Mouse (Mus musculus) cerebellum, adult 18-20 months (tissue): ENCODE data around the gene Hs2st1.

Experiments used
- DNase-seq, 2 experiments: peaks; one replicate each; pipeline ENCODE4 v3.0.0; 2021

The Hs2st1 gene

DNA sequence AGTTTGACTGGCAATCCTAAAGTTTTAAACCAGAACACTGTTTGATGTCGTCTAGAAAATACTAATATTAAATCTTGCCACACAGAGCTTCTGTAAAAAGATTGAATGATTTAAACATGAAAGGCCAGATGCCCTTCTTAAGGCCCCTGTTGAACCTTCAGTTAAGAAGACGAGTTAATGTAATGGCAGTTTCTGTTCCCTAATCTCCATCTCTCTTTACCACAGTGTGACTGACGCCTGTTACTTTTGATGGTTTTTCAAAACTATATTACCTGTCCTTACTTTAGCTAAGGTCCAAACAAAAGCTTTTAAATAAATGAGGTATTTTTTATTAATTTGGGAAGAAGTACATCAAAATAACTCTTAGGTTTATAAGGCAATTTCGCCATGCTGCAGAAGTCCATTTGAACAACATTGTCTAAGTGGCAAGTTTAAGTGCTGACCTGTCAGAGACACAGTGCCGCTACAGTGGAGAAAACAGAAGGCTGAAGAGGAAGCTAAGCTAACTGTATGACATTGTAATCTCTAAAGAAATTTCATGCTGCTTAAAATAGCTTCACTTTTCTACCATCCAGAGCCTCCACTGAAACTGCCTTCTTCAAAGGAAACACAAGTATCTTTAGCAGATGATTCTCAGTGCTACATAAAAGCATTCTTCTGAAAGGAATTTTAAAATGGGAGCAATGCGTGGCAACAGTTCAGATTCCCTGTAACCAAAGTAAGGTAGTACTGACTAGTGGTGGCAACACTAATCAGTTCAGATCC lies 15.0 kb upstream of the Hs2st1 start:
- DNase-seq, result no peak

DNA sequence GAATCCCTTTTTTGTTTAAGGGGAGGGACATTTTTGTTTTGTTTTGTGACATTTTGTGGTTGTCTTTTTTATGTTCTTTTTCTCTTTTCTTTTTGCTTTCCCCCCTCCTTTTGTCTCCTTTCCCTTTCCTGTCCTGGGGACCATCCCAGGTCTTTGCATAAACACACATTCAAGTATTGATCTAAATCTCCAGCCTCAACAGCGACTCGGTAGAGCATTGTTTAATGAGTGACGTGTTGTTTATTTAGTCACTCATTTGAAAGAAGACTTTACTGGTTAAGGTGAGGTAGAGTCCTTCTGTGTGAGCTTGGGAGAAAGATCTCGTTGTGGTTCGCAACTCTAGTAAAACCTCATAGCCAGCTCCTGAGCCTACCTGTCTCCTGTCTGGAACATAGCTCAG lies 13.8 kb upstream of the Hs2st1 start:
- DNase-seq, result no peak

DNA sequence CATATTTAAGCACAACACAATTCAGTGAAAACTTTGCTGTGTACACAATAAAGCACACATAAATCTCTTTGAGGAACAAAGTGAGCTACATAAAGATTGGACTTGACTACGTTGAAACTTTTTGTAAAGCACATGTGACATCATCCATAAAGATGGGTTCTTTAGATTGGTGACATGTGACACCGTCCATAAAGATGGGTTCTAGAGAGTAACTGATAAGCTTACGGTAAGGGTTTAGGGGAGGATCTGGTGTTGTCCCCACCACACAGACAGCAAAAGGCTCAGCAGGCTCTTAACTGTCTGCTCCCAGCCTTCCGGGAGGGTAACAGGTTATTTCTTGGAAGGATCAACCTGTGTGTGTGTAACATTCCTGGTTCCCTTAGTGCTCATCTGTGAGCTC lies 12.3 kb upstream of the Hs2st1 start:
- no peak for DNase-seq

DNA sequence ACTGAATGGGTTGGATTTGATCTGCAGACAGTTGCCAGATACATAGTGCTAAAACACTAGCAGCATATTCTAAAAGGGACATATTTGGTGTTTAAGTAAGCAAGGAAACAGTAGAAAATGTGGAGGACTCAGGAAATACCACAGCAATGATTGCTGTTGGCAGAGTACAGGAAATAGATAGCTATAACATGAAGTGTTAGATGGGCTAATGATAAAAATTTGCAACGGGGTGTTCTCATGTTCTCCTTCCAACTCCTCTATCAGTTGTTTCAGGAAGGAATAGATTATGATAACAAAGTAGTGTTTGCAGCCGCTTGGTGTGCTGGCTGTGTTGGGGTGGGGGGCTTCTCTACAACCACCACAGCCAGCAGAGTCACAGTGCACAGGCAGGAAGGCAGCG lies 11.9 kb upstream of the Hs2st1 start:
- DNase-seq, result no peak

DNA sequence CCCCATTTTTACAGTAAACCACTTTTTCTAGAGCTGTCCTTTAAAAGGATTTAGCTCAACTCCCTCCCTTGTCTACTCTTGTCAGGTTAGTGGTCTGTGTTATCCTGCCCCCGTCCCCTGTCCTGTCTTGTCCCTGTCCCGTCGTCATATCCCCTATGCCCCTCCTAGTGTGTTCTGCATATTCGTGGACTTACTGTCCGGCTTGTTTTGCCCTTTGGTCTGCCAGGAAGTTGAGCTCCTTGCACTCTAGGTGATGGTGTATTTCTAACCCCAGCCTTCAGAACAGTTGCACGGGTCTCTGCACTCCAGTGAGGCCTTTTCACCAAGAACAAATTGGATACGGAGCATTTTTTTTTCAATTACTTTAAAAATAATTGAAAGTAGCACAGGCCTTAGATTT lies 10.3 kb upstream of the Hs2st1 start:
- no peak for DNase-seq

DNA sequence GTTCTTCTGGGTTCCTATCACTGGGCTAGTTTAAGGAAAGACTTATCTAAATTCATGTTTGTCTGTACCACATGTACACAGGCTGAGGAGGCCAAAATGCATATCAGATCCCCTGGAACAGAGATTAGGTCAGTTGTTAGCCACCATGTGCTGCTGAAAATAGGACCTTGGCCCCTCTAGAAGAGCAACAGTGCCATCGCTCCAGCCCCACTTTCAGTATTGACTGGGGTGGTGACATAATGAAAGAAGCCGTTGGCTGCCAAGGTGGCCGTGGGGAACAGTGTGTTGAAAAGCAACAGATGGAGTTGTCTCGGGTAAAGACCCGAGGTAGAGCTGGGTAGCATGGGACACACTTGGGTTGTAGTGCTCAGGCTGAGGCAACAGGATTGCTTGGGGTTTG lies 9.8 kb upstream of the Hs2st1 start:
- DNase-seq, result no peak

DNA sequence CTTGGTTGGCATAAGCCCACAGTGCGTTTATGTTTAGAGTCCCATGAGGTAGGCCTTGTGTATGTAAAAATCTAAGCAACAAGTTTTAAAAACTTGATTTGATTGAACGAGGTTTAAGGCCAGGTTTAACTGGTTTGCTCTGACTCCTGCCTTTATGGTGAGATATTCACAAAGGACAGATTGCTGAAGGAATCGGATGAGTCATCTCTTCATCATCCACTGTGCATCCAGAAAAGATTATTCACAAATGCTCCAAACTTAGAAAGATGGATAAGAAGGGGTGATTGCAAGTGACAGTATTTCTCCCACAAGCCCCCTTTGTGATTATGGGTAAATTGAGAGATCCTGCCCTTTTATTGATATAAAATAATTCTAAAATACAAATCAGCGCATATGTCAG lies 8.9 kb upstream of the Hs2st1 start:
- DNase-seq, result no peak

DNA sequence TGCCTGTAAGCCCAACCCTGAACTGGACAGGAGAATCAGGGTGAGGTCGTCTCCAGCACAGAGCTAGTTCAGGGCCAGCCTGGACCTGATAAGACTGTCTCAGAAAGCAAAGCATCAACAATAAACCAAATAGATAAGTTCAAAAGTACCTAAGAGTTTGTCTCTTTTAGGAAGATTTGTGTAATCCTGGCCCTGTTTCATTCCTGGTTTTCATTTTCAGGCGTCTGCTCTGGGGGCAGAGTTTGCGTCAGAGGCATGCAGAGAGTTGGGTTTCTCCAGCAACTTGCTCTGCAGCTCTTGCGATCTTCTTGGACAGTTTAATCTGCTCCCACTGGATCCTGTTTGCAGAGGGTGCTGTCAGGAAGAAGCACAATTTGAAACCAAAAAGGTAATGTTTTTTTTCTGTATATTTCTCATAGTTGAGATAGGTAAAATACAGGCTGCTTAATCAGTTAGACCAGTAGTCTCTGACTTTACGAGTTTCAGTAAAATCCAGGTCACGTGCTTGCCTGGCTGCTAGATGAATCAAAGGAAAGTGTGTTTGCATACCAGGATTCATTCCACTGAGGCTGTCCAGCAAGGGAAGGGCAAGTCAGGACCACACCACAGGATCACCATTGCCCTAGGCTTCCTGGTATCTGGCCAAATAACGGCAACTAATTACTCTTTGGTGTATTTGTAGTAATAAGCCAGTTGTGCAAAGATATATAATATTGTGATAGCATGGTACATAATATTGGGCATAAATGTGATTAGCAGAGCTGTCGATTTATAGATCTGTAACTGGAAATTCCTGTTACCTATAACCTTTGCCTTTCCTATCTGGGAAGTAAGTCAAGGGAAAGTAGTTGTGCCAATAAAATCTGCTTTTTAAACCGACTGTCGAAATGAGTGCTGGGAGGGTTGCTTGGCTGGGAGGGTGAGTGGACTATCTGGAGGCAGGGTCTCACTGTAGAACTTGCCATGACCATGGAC lies 7.7 kb upstream of the Hs2st1 start:
- DNase-seq, result no peak

DNA sequence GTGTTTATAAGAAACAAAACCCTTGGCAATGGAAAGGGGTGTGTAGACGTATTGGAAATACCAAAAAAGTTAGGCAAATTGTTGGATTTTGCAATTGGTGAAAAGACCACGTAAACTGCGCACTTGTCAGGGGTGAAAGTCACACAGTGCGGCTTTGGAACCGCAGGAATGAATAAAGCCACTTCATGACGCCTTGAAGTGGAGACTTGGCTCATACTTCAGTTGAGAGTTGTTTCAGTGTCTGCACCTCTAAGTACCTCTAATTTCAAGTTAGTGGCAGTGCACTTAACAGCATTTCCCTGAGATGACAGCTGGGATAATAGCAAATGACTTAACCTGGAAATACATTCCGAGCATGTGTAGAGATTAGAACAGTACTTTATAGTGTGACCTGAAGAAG lies 4.3 kb upstream of the Hs2st1 start:
- no peak for DNase-seq

DNA sequence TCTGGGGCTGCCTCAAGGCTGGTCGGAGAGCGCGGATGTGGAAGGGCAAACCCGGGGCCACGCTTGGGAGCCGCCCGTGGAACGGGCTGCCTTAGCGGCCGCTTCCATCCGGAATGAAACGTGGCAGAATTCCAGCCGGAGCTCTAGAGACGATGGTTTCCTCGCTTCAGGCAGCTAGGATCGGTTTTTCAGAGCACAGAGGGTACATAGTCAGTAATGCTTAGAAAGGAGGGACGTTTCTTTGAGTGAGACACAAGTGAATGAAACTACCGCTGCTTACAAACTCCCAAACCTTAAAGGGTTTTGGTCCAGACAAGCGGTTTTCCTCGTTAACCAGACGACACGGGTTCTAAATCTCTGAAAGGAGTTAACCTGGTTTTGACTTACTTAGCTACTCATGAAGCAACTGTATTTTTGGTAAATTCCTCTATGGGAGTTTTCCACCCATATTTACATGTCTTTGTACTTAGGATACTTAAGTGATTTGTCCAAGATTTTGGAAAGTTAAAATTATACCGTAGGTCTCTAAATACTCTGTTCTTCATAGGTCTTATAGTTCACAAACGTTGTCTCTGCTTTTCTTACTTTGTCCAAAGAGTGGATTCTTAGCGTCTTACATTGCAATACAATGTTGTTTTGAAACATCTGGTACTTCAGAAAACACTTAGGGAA lies 971 bp upstream of the Hs2st1 start:
- no peak for DNase-seq

DNA sequence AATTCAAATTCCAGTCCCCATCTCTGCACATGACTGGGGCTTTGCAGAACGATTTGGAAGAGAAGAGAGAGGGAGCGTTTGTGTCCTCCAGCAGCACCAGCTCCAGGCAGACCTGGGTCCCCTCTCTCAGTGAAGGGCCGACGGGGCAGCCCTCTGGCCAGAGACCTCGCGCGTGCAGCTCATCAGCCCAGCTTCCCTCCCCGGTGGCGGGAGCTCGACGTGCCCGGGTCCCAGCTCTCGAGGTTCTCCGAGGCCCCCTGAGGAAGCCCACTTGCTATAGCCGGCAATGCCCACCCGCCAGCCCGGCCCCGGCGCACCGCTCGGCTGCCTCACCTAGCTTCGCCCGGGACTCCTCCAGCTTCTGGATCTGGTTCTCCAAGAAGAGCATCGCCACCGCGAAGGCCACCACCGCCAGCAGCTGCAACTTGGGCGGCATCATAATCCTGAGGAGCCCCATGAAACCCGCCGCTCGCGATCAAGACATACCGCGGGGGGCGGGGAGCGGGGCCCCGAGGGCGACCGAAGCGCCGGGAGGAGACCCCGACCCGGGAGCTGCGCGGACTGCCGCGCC lies 495 bp downstream of the Hs2st1 start:
- DNase-seq, result peak in 1 of 2 experiments; percentile 51

DNA sequence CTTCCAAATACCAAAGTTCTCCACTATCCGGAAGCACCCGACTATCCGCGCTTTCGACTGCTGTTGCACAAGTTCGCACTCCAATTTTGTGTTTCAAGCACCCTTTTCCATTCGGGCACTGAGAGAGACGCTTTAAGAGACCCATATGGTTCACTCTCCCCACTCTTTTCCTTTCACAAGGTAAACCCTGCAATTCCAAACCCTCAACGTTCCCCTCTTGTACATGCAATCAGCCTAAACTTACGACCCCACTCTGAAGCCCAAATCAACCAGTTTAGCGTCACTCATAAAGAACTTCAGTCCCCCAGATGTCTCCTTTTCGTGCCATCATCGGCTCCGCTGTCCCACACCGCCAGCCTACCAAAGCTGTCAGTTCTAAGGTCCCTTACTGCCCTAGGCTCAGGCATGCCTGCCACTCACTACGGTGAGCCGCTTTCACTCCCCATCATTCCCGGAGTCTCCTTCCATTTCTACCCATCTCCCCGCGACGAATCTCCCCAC lies 1.1 kb downstream of the Hs2st1 start:
- no peak for DNase-seq

DNA sequence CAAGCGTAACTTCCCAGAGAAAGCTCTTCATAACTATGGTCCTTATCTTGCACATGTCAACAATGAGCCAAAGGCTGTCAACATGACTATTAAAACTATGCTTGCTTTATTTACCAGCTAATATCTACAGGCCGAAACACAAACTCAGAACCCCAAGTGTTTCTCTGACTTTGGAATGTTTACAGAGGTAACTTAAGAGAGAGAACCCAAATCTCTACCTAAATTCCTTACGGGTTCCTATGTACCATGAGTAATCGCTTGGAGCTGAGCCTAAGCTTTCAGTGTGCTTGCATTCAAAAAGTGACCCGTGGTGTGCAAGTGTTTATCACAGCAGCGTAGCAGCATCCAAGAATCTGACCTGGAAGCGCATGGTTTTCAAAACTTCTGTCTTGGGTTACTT lies 4.8 kb downstream of the Hs2st1 start:
- no peak for DNase-seq

DNA sequence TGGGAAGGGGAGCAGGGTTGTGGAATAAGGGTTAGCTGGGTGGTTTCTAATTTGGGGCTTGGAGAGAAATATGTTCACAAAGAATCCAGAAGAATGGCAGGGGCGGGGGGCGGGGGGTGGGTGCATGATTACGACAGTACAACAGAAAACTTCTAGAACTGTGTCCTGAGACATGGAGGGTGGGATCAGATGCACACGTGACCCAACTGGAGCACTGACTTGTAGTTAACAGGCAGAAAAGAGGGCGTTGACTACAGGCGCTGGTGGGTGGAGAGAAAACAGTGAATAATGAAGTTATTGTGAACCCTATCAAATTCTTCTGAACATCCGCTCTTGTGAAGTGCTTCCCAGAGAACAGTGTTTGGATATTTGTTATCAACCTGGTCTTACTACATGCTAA lies 6.1 kb downstream of the Hs2st1 start:
- no peak for DNase-seq

DNA sequence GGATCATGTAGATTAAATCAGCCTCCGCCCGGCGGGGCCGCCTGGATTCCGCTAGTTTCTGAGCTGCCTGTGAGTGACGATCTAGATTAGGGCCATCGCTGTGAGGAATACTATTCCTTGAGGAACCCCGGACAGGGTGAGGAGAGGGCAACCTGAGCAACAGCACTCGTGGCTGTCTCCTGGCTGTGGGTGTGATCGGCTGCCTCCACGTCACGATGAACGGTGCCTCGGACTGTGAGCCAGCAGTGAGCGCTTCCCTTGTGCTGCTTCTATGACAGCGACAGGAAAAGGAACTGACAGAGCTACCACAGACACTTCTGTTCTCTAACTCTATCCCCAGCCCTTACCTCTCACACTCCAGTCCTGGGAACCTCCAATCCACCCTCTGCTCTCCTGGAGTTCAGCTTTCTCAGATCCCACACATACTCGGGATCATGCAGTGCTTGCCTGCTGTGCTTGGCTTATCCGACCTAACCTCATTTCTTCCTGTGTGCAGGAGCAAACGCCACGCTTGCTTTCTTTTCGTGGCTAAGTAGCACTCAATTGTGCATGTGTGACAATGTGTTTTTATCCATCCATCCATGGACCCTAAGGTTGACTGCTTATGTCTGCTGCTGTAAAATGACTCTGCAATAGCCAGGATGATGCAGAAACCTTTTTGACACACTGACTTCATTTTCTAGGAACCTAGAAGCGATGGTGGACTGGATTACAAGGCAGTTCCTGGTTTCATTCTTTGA lies 8.3 kb downstream of the Hs2st1 start:
- peak; percentile 16 to 28 for DNase-seq

DNA sequence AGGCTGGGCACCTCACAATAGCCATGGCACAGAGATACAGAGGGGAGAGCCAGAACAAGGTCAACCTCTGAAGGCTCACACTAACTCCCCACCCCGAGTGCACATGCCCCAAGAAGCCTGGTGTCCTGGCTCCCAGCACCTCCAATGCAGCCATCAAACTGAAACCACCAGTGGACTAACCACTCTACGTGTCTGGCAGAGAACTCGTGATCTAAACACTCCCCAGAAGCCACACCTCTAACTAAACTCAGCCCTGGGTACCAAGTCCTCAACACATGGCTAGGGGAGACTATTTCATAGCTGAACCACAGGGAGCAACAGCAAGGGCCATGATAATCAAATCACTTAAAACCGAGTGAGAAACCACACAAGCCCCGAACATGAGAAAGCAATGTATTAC lies 11.7 kb downstream of the Hs2st1 start:
- DNase-seq, result no peak

DNA sequence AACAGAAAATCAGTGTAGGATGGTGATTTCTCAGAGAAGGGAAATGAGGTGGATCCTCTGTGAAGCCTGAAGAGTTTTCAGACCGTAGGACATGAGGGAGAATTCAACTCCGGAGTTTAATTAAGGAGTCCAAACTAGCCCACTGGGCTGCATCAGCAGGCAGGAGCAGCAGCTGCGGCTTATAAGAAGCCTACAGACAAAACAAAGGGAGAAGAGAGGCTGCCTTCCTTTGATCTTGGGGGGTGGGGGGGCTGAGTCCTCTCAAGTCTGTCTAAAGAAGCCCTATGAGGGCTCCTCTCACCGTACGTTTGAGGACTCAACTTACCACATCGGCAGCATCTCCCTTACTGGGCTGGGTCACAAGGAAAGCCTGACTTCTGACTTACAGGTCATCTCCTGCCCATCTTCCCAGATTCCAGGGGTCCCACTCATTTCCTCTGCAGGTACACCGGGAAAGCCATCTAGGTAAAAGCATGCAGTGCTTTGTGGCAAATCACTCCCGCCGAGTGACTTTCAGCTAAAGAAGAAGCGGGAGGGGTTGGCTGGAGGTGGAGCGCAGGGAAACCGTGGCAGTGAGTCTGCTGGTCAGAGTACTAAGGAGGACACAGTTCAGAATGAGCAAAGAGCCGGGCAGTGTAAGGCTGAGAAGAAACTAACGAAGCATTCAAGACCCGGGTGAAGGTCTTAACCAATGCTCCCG lies 13.2 kb downstream of the Hs2st1 start:
- DNase-seq, result no peak

DNA sequence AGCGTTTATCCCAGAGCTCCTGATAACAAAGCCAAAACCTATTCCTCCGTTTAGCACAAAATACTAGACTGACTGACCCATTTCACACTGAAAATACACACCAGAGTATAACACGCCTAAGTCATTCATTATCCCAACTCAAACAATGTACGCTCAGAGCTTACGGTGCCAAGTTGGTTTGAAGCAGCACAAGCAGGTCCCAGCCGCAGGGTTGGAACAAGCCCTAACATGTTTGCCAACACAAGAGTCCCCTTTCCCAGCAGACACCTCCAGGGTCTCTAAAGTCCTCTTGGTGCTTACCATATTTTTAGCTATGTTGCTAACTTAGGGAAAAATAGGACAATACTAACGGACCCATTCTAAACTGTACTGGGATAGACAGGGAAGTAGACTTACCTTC lies 14.8 kb downstream of the Hs2st1 start:
- no peak for DNase-seq

DNA sequence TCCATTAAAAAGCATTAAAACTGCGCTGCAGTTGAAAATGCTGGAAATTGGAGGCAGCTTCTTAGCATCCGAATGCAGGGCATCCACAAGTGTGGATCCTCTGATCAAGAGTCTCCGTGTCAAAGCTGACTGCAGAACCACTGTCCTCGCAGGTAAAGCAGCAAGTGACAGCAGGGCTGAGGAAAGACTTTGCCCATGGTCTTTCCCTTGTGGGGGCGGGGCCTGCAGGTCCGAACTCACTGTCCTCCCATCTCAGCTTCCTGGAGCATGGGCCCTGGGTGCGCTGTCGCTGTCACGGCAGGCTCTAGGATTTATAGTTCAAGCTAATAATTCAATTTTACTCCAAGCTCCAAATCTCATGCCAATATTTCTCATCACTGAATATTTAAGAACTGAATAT lies 15.5 kb downstream of the Hs2st1 start:
- no peak for DNase-seq

DNA sequence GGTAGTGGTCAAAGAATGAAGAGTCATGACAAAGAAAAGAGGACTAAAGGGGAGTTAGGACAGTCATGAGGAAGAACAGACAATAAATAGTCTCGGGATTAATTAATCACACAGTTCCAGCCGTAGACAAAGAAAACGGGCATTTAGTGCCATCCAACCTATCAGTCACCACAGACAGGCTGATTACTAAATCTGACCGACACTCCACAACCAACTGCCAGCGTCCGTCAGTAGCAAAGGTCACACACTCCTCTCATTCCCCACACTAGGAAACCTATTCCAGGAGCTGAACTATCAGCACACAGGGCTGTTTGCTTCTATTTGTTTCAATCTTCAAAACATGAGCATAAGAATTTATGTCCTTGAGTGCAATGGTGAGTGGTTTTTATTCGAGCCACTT lies 16.0 kb downstream of the Hs2st1 start:
- no peak for DNase-seq

DNA sequence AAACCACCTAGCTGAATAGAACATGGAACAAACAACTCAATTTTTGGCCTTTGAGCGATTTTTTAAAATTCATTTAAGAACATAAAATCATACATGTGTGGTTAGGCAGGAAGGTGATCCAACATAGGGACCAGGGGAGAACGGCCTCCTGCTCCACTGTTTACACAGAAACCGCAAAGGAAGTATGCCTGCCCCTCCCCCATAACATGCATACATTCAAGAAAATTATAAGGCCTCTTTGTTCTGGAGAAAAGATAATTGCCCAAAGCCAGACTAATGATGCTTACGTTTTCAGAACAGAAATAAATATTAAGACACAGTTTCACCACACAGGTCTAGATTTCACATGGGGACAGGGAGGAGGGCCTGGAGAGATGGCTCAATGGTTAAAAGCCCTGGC lies 18.6 kb downstream of the Hs2st1 start:
- no peak for DNase-seq

DNA sequence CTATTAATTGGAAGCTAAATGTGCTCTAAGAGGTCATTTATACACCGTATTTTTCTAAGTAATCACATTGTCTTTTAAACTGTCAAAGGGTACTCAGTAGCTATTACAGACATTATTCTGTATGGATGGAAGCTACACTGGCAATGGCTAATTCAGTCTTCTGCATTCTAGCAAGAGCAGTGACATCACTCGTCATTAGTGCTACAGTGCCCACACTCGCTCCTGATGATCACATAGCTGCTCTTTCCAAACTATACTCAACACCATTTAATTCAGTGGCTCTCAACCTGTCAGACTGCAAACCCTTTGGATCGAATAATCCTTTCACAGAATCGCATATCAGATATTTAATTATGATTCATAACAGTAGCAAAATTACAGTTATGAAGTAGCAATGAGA lies 19.3 kb downstream of the Hs2st1 start:
- DNase-seq, result no peak
